Comparison of ENCODE assay signal across 8 mouse cellular contexts in the genomic region with DNA sequence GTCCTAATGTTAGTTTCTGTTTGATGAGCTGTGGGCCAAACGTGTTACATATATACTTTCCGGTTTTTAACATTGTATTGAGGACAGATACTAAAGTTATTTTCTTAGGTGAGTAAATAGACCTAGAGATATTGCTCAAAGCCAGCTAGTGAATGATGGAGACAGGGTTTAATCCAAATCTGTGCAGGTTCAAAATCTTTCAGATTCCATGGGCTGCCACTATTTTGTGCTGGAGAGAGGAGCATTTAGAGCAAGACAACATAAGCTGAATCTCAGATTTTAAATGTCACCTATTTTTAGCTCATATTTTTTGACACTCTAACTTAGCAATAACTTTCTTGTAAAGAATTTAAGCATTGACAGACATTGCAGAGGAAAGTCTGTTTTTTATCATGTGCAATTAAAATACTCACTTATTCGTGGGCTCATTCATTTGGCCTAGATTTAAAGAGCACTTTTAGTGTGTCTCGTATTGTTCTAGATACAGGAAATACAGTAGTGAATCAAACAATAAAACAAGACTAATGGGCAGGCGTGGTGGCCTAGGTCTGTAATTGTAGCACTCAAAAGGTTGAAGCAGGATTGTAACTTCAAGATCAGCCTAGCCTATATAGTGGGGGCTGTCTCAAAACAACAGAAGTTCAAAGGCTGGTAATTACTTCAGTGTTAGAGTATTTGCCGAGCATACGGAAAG. TPM values are rescaled to one million over a fixed set of nuclear protein-coding genes. Genes with fewer than 3 reads are reported as not detected.
A peak's percentile ranks its signal among the peaks of the same experiment; 100 is the strongest.
DNase-seq lines count a peak whose midpoint lies in the region; ATAC-seq and TF ChIP-seq lines count a peak whose summit lies in the region.

No protein-coding gene starts in this region.

- H3K4me1 ChIP-seq in kidney, postnatal 0 days (replicated peaks; ENCODE audit: insufficient read depth, low read length), result peaks cover 7% of the 10 kb centered on the region
- peaks cover 34% of the 10 kb centered on the region for H3K4me1 ChIP-seq in embryonic facial prominence, embryonic 10.5 days
- H3K4me1 ChIP-seq in midbrain, postnatal 0 days (ENCODE audit: insufficient read depth, low read length), result peaks cover 20% of the 10 kb centered on the region

- peak overlapping the region; percentile 79 for H3K4me3 ChIP-seq in kidney, postnatal 0 days (replicated peaks; ENCODE audit: low read depth, low read length)
- peak overlapping the region; percentile 99 for H3K4me3 ChIP-seq in embryonic facial prominence, embryonic 10.5 days
- peak overlapping the region; percentile 92 for H3K4me3 ChIP-seq in midbrain, postnatal 0 days (ENCODE audit: low read depth, low read length)

- no peaks in the 10 kb centered on the region for H3K27me3 ChIP-seq in kidney, postnatal 0 days (ENCODE audit: insufficient read depth, low read length)
- H3K27me3 ChIP-seq in embryonic facial prominence, embryonic 10.5 days (replicated peaks; ENCODE audit: low read depth, poor library complexity, severe bottlenecking), result no peaks in the 10 kb centered on the region
- H3K27me3 ChIP-seq in midbrain, postnatal 0 days (ENCODE audit: insufficient read depth, low read length), result no peaks in the 10 kb centered on the region

- peak overlapping the region; percentile 91 for H3K9ac ChIP-seq in kidney, postnatal 0 days (ENCODE audit: low read depth, low read length)
- H3K9ac ChIP-seq in midbrain, postnatal 0 days (replicated peaks; ENCODE audit: low read length, poor library complexity, severe bottlenecking), result peak overlapping the region; percentile 93; the same call in 1 of the 2 replicates

- H3K4me2 ChIP-seq in kidney, postnatal 0 days (ENCODE audit: low read length), result peak overlapping the region; percentile 70
- peak overlapping the region; percentile 54 for H3K4me2 ChIP-seq in midbrain, postnatal 0 days (ENCODE audit: low read depth, low read length, poor library complexity, severe bottlenecking)

- H3K36me3 ChIP-seq in kidney, postnatal 0 days (ENCODE audit: insufficient read depth, low read length), result peaks cover 5% of the 10 kb centered on the region
- H3K36me3 ChIP-seq in embryonic facial prominence, embryonic 10.5 days (replicated peaks), result peaks cover 25% of the 10 kb centered on the region
- peaks cover 7% of the 10 kb centered on the region for H3K36me3 ChIP-seq in midbrain, postnatal 0 days (ENCODE audit: insufficient read depth, low read length)

- WGBS in kidney, postnatal 0 days, result 20% methylated on average over 7 of the region's 7 CpGs
- 55% methylated on average over 7 of the region's 7 CpGs for WGBS in embryonic facial prominence, embryonic 10.5 days
- 53% methylated on average over 7 of the region's 7 CpGs for WGBS in midbrain, postnatal 0 days

- no peak for ATAC-seq in kidney, postnatal 0 days (replicated peaks; ENCODE audit: low FRiP score, low read depth)
- no peak for ATAC-seq in midbrain, postnatal 0 days (ENCODE audit: low FRiP score)

- H3K9me3 ChIP-seq in kidney, postnatal 0 days (replicated peaks; ENCODE audit: low read length), result no peaks in the 10 kb centered on the region
- no peaks in the 10 kb centered on the region for H3K9me3 ChIP-seq in embryonic facial prominence, embryonic 10.5 days
- H3K9me3 ChIP-seq in midbrain, postnatal 0 days (ENCODE audit: low read length), result no peaks in the 10 kb centered on the region

- peak overlapping the region; percentile 97 for H3K27ac ChIP-seq in kidney, postnatal 0 days
- peak overlapping the region; percentile 89; the same call in 1 of the 2 replicates for H3K27ac ChIP-seq in embryonic facial prominence, embryonic 10.5 days (replicated peaks)
- H3K27ac ChIP-seq in midbrain, postnatal 0 days (ENCODE audit: low read depth, low read length), result peak overlapping the region; percentile 97

- no peak for TF ChIP-seq CTCF in kidney, postnatal 0 days (IDR thresholded peaks at IDR 0.05; ENCODE audit: low read depth)
- TF ChIP-seq CTCF in midbrain, postnatal 0 days (IDR thresholded peaks at IDR 0.05), result no peak

- DNase-seq in kidney, postnatal 0 days (ENCODE audit: low spot score), result no peak
- DNase-seq in kidney, adult 18-20 months, result no peak
- no peak for DNase-seq in embryonic facial prominence, embryonic 10.5 days (ENCODE audit: low spot score)
- DNase-seq in induced T-regulatory cell, adult 2 months (ENCODE audit: low read depth), result peak; percentile 61
- no peak for DNase-seq in midbrain, postnatal 0 days (ENCODE audit: low spot score)
- DNase-seq in cerebellum, adult 18-20 months, result no peak
- DNase-seq in ovary, postnatal 36 days (ENCODE audit: low spot score), result no peak
- DNase-seq in gastrocnemius, adult 8-10 months (ENCODE audit: low spot score in 2 of 2), result no peak

RNA-seq across cellular contexts. Expression of gene Supt6, which starts 0.7 kb away (rescaled TPM):
- polyA plus RNA-seq in kidney, postnatal 0 days (2015; fragmentation: Nextera tagmentation; extraction: Ambion mirVana), result 14.4 and 16.8 TPM in 2 replicates
- polyA plus RNA-seq in embryonic facial prominence, embryonic 10.5 days (2016; fragmentation: Nextera tagmentation; extraction: Ambion mirVana), result 39.2 TPM in 2 replicates
- 37.4 and 37.6 TPM in 2 replicates for total RNA-seq in midbrain, postnatal 0 days (2014; rRNA removed)
- 19.0 and 19.4 TPM in 2 replicates for polyA plus RNA-seq in midbrain, postnatal 0 days (2015; fragmentation: Nextera tagmentation; extraction: Ambion mirVana)
- total RNA-seq in gastrocnemius, adult 8-10 months (2022), result 10 to 100 TPM; 27.8 to 33.0 (median 31.7) TPM

RNA-seq across cellular contexts. Expression of gene Sdf2, which starts 0.9 kb away (rescaled TPM):
- polyA plus RNA-seq in kidney, postnatal 0 days (2015; fragmentation: Nextera tagmentation; extraction: Ambion mirVana), result 104 and 106 TPM in 2 replicates
- 43.5 and 44.9 TPM in 2 replicates for polyA plus RNA-seq in embryonic facial prominence, embryonic 10.5 days (2016; fragmentation: Nextera tagmentation; extraction: Ambion mirVana)
- 76.3 and 106 TPM in 2 replicates for total RNA-seq in midbrain, postnatal 0 days (2014; rRNA removed)
- polyA plus RNA-seq in midbrain, postnatal 0 days (2015; fragmentation: Nextera tagmentation; extraction: Ambion mirVana), result 114 and 115 TPM in 2 replicates
- 10 to 100 TPM; 46.6 to 51.5 (median 47.2) TPM for total RNA-seq in gastrocnemius, adult 8-10 months (2022)

RNA-seq across cellular contexts. Expression of gene 2610507B11Rik, which starts 15.1 kb away (rescaled TPM):
- polyA plus RNA-seq in kidney, postnatal 0 days (2015; fragmentation: Nextera tagmentation; extraction: Ambion mirVana), result 96.3 and 98.2 TPM in 2 replicates
- 60.4 and 72.1 TPM in 2 replicates for polyA plus RNA-seq in embryonic facial prominence, embryonic 10.5 days (2016; fragmentation: Nextera tagmentation; extraction: Ambion mirVana)
- total RNA-seq in midbrain, postnatal 0 days (2014; rRNA removed), result 71.1 and 71.4 TPM in 2 replicates
- 40.8 and 49.2 TPM in 2 replicates for polyA plus RNA-seq in midbrain, postnatal 0 days (2015; fragmentation: Nextera tagmentation; extraction: Ambion mirVana)
- total RNA-seq in gastrocnemius, adult 8-10 months (2022), result 100 to 1,000 TPM; 211 to 289 (median 233) TPM

RNA-seq across cellular contexts. Expression of gene BC030499, which starts 44.2 kb away (rescaled TPM):
- polyA plus RNA-seq in kidney, postnatal 0 days (2015; fragmentation: Nextera tagmentation; extraction: Ambion mirVana), result 0.17 TPM in 1 of 2 replicates, not detected in the other
- polyA plus RNA-seq in embryonic facial prominence, embryonic 10.5 days (2016; fragmentation: Nextera tagmentation; extraction: Ambion mirVana), result 0.48 and 0.49 TPM in 2 replicates
- total RNA-seq in midbrain, postnatal 0 days (2014; rRNA removed), result 0.22 and 0.38 TPM in 2 replicates
- 0.12 TPM in 1 of 2 replicates, not detected in the other for polyA plus RNA-seq in midbrain, postnatal 0 days (2015; fragmentation: Nextera tagmentation; extraction: Ambion mirVana)
- under 1 TPM; 0.13 to 0.49 (median 0.16) TPM for total RNA-seq in gastrocnemius, adult 8-10 months (2022)

RNA-seq across cellular contexts. Expression of gene Proca1, which starts 53.3 kb away (rescaled TPM):
- polyA plus RNA-seq in kidney, postnatal 0 days (2015; fragmentation: Nextera tagmentation; extraction: Ambion mirVana), result 3.1 and 3.2 TPM in 2 replicates
- 1.6 and 2.3 TPM in 2 replicates for polyA plus RNA-seq in embryonic facial prominence, embryonic 10.5 days (2016; fragmentation: Nextera tagmentation; extraction: Ambion mirVana)
- total RNA-seq in midbrain, postnatal 0 days (2014; rRNA removed), result 1.0 TPM in 2 replicates
- polyA plus RNA-seq in midbrain, postnatal 0 days (2015; fragmentation: Nextera tagmentation; extraction: Ambion mirVana), result 3.3 and 4.8 TPM in 2 replicates
- under 1 TPM; 0.34 to 0.88 (median 0.52) TPM for total RNA-seq in gastrocnemius, adult 8-10 months (2022)
